Mouse (Mus musculus) midbrain, postnatal 0 days (tissue): ENCODE data around the gene Ntm. TPM values are rescaled to one million over a fixed set of nuclear protein-coding genes. Genes with fewer than 3 reads are reported as not detected.

Experiments
- ATAC-seq: fragments of 200-750 bp; cut with Nextera tagmentation; 2 replicates; pipeline ENCODE4 v1.8.0; 2017; ENCODE audit warnings: moderate number of reproducible peaks, mild to moderate bottlenecking, moderate TSS enrichment, moderate library complexity; ENCODE audit not compliant: low FRiP score
- DNase-seq: peaks from one replicate; pipeline ENCODE4 v3.0.0-alpha.2; 2015; ENCODE audit warnings: low spot score
- H3K27ac ChIP-seq: fragments of 300-500 bp; sonication (generic); 2 replicates; pipeline ENCODE4 v1.5.1; 2014; ENCODE audit warnings: low read depth, mild to moderate bottlenecking, low read length, mixed read lengths
- H3K27me3 ChIP-seq: fragments of 300-500 bp; sonication (generic); 2 replicates; pipeline ENCODE4 v1.6.1; 2014; ENCODE audit warnings: low read length, control low read depth, mixed read lengths; ENCODE audit not compliant: insufficient read depth
- H3K36me3 ChIP-seq: fragments of 300-500 bp; sonication (generic); 2 replicates; pipeline ENCODE4 v1.6.1; 2014; ENCODE audit warnings: low read length, control low read depth, mixed read lengths; ENCODE audit not compliant: insufficient read depth
- H3K4me1 ChIP-seq: fragments of 300-500 bp; sonication (generic); 2 replicates; pipeline ENCODE4 v1.6.1; 2014; ENCODE audit warnings: mild to moderate bottlenecking, control low read depth, antibody characterized with exemption, low read length, mixed read lengths; ENCODE audit not compliant: insufficient read depth
- H3K4me2 ChIP-seq: fragments of 300-500 bp; sonication (generic); 2 replicates; pipeline ENCODE4 v1.6.1; 2014; ENCODE audit warnings: low read depth, mild to moderate bottlenecking, low read length, mixed read lengths; ENCODE audit not compliant: poor library complexity, severe bottlenecking
- H3K4me3 ChIP-seq: fragments of 300-500 bp; sonication (generic); 2 replicates; pipeline ENCODE4 v1.5.1; 2014; ENCODE audit warnings: low read depth, mild to moderate bottlenecking, low read length, moderate library complexity
- H3K9ac ChIP-seq: fragments of 300-500 bp; sonication (generic); replicated peaks from 2 replicates; pipeline ENCODE4 v1.6.1; 2014; ENCODE audit warnings: mild to moderate bottlenecking, low read length, moderate library complexity, mixed read lengths; ENCODE audit not compliant: poor library complexity, severe bottlenecking
- H3K9me3 ChIP-seq: fragments of 300-500 bp; sonication (generic); 2 replicates; pipeline ENCODE4 v1.6.1; 2016; ENCODE audit warnings: low read length, control low read depth
- CTCF ChIP-seq: IDR thresholded peaks from 2 replicates; pipeline ENCODE4 v1.5.1; 2016; ENCODE audit warnings: antibody characterized with exemption, mild to moderate bottlenecking
- WGBS: fragments of 180-500 bp; shearing (Covaris S2); extraction: QIAGEN DNeasy Blood & Tissue Kit; methylation state at CpG from one replicate; pipeline ENCODE4 v1.1.7; 2014; 5-methylcytosine and 5-hydroxymethylcytosine counted together
- polyA plus RNA-seq: library from polyadenylated mRNA; unstranded; fragments of >200 nt; fragmentation: Nextera tagmentation; extraction: Ambion mirVana; gene quantifications from 2 replicates; pipeline ENCODE4 v1.2.1, GENCODE M21; 2015
- total RNA-seq: library from RNA; depleted of rRNA; stranded (reverse); fragments of >200 nt; gene quantifications from 2 replicates; pipeline ENCODE4 v1.2.3, GENCODE M21; 2014

Ntm gene
- total and polyA plus RNA-seq, 2 experiments from 2014 or later: 244 to 322 TPM

- ATAC-seq (no peak), DNase-seq (no peak)
- Histone ChIP-seq H3K27me3 (no peaks in the 10 kb centered on the region), H3K9me3 (no peaks in the 10 kb centered on the region), H3K9ac (no peak overlapping the region), H3K36me3 (no peaks in the 10 kb centered on the region), H3K27ac (no peak overlapping the region), H3K4me2 (no peak overlapping the region), H3K4me1 (no peaks in the 10 kb centered on the region), H3K4me3 (no peak overlapping the region)
- no peak for TF ChIP-seq CTCF
- 65% methylated on average over 5 of the region's 5 CpGs for WGBS
Measured at GRCm38 (mm10) chr9:29568571-29568970, 394.4 kb downstream of the Ntm start.

GRCm38 (mm10) chr9:29562419-29563071 is 400.4 kb downstream of the Ntm start:
- 88% methylated on average over 5 of the region's 5 CpGs for WGBS
- ATAC-seq: no peak

GRCm38 (mm10) chr9:29558915-29559314 is 404.0 kb downstream of the Ntm start:
- no peak overlapping the region for H3K9ac ChIP-seq
- 89% methylated on average over 4 of the region's 4 CpGs for WGBS
- no peak for TF ChIP-seq CTCF
- no peaks in the 10 kb centered on the region for H3K27me3 ChIP-seq
- ATAC-seq (no peak), DNase-seq (no peak)
- no peak overlapping the region for H3K27ac ChIP-seq
- no peak overlapping the region for H3K4me2 ChIP-seq
- H3K9me3 ChIP-seq: no peaks in the 10 kb centered on the region
- H3K4me3 ChIP-seq: no peak overlapping the region
- no peaks in the 10 kb centered on the region for H3K36me3 ChIP-seq
- no peaks in the 10 kb centered on the region for H3K4me1 ChIP-seq

More at GRCm38 (mm10) chr9:29562419-29563071, 400.4 kb downstream of the Ntm start:
- Histone ChIP-seq H3K27ac (no peak overlapping the region), H3K4me1 (no peaks in the 10 kb centered on the region), H3K4me3 (no peak overlapping the region), H3K9me3 (no peaks in the 10 kb centered on the region), H3K9ac (no peak overlapping the region), H3K36me3 (no peaks in the 10 kb centered on the region), H3K27me3 (no peaks in the 10 kb centered on the region), H3K4me2 (no peak overlapping the region)
- TF ChIP-seq CTCF: no peak
- no peak for DNase-seq

GRCm38 (mm10) chr9:29550582-29550981 is 412.4 kb downstream of the Ntm start:
- no peaks in the 10 kb centered on the region for H3K9me3 ChIP-seq
- ATAC-seq (no peak), DNase-seq (peak; percentile 51)
- H3K4me3 ChIP-seq: no peak overlapping the region
- 86% methylated on average over 8 of the region's 8 CpGs for WGBS
- H3K27me3 ChIP-seq: no peaks in the 10 kb centered on the region
- H3K4me1 ChIP-seq: no peaks in the 10 kb centered on the region
- H3K27ac ChIP-seq: no peak overlapping the region
- no peaks in the 10 kb centered on the region for H3K36me3 ChIP-seq
- no peak overlapping the region for H3K9ac ChIP-seq
- no peak for TF ChIP-seq CTCF
- no peak overlapping the region for H3K4me2 ChIP-seq

GRCm38 (mm10) chr9:29550107-29550506 is 412.8 kb downstream of the Ntm start:
- H3K9ac ChIP-seq: no peak overlapping the region
- DNase-seq (no peak), ATAC-seq (no peak)
- no peak for TF ChIP-seq CTCF
- no peaks in the 10 kb centered on the region for H3K36me3 ChIP-seq
- H3K4me2 ChIP-seq: no peak overlapping the region
- no peak overlapping the region for H3K4me3 ChIP-seq
- H3K27me3 ChIP-seq: no peaks in the 10 kb centered on the region
- H3K9me3 ChIP-seq: no peaks in the 10 kb centered on the region
- H3K4me1 ChIP-seq: no peaks in the 10 kb centered on the region
- 83% methylated on average over 8 of the region's 8 CpGs for WGBS
- no peak overlapping the region for H3K27ac ChIP-seq

GRCm38 (mm10) chr9:29536415-29536814 is 426.5 kb downstream of the Ntm start:
- Histone ChIP-seq H3K27me3 (no peaks in the 10 kb centered on the region), H3K27ac (no peak overlapping the region), H3K9ac (no peak overlapping the region), H3K4me1 (no peaks in the 10 kb centered on the region), H3K4me2 (no peak overlapping the region), H3K9me3 (no peaks in the 10 kb centered on the region), H3K4me3 (no peak overlapping the region), H3K36me3 (no peaks in the 10 kb centered on the region)
- no peak for ATAC-seq
- TF ChIP-seq CTCF: no peak
- DNase-seq: no peak
- 92% methylated on average over 2 of the region's 2 CpGs for WGBS
